Mouse (Mus musculus): Measurements from ENCODE around the gene Six3. TPM values are rescaled to one million over a fixed set of nuclear protein-coding genes. Genes with fewer than 3 reads are reported as not detected.

Six3 gene
- not detected for polyA plus RNA-seq (2017; shearing (Covaris generic))

GRCm38 (mm10) chr17:85613266-85613860, at the start of gene Six3:
Gene Six3, plus strand, starts transcription at chr17:85613608.

Other genes with a start within 250 kb of the Six3 start
- gene Six2, start 74.7 kb downstream of the Six3 start, polyA plus RNA-seq (2017; shearing (Covaris generic)) = not detected

Data from inflammation-experienced regulatory T-cells, adult 16 weeks (primary cell).